20 mouse cellular contexts compared by ENCODE assay signal in the genomic region with DNA sequence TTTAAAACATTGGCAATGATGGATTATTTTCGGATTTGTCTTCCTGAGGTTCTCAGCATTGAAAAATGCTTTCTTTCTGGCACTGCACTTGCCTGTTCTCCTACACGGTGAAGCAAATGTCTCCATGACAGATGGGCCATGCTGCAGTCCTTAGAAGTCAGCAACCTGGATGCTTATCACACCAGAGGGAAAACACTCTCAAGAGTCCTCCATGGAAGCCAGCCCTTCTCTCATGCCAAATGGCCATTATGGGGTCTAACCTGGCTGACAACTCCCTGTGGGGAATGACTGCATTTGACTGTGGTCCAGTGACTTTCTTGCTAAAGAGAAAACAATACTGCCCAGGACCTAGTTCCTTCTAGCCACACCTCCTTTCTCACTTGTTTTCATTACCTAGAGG.
DNase-seq lines count a peak whose midpoint lies in the region; ATAC-seq lines count a peak whose summit lies in the region.
"Had no signal": no experiment of that assay in that cellular context is flagged by ENCODE, and none has a peak within 500 bp of the region (broad histone marks: within the 10 kb centered on the region; RNA-seq: fewer than 3 reads in every experiment).

No protein-coding gene starts in this region.

- H3K9ac ChIP-seq in liver, embryonic 12.5 days = no peak overlapping the region
- H3K9ac ChIP-seq: embryonic facial prominence, embryonic 13.5 days; forebrain, embryonic 13.5 days; heart, embryonic 13.5 days; hindbrain, embryonic 15.5 days had no signal

- H3K4me3 ChIP-seq in liver, embryonic 12.5 days = no peak overlapping the region
- H3K4me3 ChIP-seq: embryonic facial prominence, embryonic 13.5 days; forebrain, embryonic 13.5 days; heart, embryonic 13.5 days; hindbrain, embryonic 15.5 days had no signal

- H3K4me2 ChIP-seq in liver, embryonic 12.5 days = no peak overlapping the region
- H3K4me2 ChIP-seq: embryonic facial prominence, embryonic 13.5 days; forebrain, embryonic 13.5 days; heart, embryonic 13.5 days; hindbrain, embryonic 15.5 days had no signal

- no peak for DNase-seq in cerebellum, postnatal 4 days (ENCODE audit: low spot score in 2 of 2)
- DNase-seq in cerebellum, adult 9-10 months = peak; percentile 75
- peak; percentile 53 to 57 for DNase-seq in cerebellum, postnatal 25 days
- DNase-seq in left cerebral cortex, adult 11 months (ENCODE audit: low spot score) = no peak
- no peak for DNase-seq in T-cell, adult 2 months (ENCODE audit: low spot score)
- DNase-seq: adrenal gland, postnatal 10 days; B cell, adult 2 months; gastrocnemius, postnatal 36 days; heart, adult 11 months; heart, postnatal 36 days; kidney, adult 2 months had no signal

- no peaks in the 10 kb centered on the region for H3K27me3 ChIP-seq in liver, embryonic 12.5 days (replicated peaks)
- H3K27me3 ChIP-seq: embryonic facial prominence, embryonic 13.5 days; forebrain, embryonic 13.5 days; heart, embryonic 13.5 days; hindbrain, embryonic 15.5 days had no signal

- H3K4me1 ChIP-seq in liver, embryonic 12.5 days = no peaks in the 10 kb centered on the region
- H3K4me1 ChIP-seq: embryonic facial prominence, embryonic 13.5 days; forebrain, embryonic 13.5 days; heart, embryonic 13.5 days; hindbrain, embryonic 15.5 days had no signal

- no peak overlapping the region for H3K27ac ChIP-seq in liver, embryonic 12.5 days
- H3K27ac ChIP-seq: embryonic facial prominence, embryonic 13.5 days; forebrain, embryonic 13.5 days; heart, embryonic 13.5 days; hindbrain, embryonic 15.5 days had no signal

- 0 out of 2 replicates have a peak, but pooled peaks cover 4% of the 10 kb centered on the region for H3K9me3 ChIP-seq in liver, embryonic 12.5 days (replicated peaks)
- H3K9me3 ChIP-seq: embryonic facial prominence, embryonic 13.5 days; forebrain, embryonic 13.5 days; heart, embryonic 13.5 days; hindbrain, embryonic 15.5 days had no signal

- peak; percentile 80 for ATAC-seq in cerebellum, adult (ENCODE audit: insufficient number of reproducible peaks, low FRiP score, low TSS enrichment)
- ATAC-seq in liver, embryonic 12.5 days = no peak
- ATAC-seq: CD4-positive, CD25-positive, alpha-beta regulatory T cell, adult 4 months; forebrain, embryonic 13.5 days; intestine, embryonic 16.5 days had no signal

- H3K36me3 ChIP-seq in liver, embryonic 12.5 days = no peaks in the 10 kb centered on the region
- H3K36me3 ChIP-seq: embryonic facial prominence, embryonic 13.5 days; G1E; heart, embryonic 13.5 days; hindbrain, embryonic 15.5 days had no signal

- WGBS in liver, embryonic 12.5 days (ENCODE audit: insufficient replicate concordance) = 54% methylated on average over 2 of the region's 2 CpGs

Comparison
In these comparisons a context has a peak if more than half of its experiments do, and no peak if none do; other contexts are left out.
1. DNase-seq: peak in cerebellum, adult 9-10 months (single experiment) and cerebellum, postnatal 25 days (2 of 2); none in cerebellum, postnatal 4 days (0 of 2), left cerebral cortex, adult 11 months (single experiment) and T-cell, adult 2 months (single experiment).